Mouse (Mus musculus) testis, postnatal 14 days (tissue): ENCODE data around the gene Col5a3.
"Not testable (repeated sequence)": the region's sequence is repeated elsewhere in the genome, so short reads cannot be mapped to it uniquely, and the experiment has no call there.

Experiments
- DNase-seq: peaks from one replicate; pipeline ENCODE4 v3.0.0; 2021; ENCODE audit warnings: low spot score

The Col5a3 gene

GRCm38 (mm10) chr9:20814521-20815272 lies at the start of gene Col5a3:
TSS of gene Col5a3 (minus strand) at chr9:20815067.
- peak; percentile 36 for DNase-seq

DNA sequence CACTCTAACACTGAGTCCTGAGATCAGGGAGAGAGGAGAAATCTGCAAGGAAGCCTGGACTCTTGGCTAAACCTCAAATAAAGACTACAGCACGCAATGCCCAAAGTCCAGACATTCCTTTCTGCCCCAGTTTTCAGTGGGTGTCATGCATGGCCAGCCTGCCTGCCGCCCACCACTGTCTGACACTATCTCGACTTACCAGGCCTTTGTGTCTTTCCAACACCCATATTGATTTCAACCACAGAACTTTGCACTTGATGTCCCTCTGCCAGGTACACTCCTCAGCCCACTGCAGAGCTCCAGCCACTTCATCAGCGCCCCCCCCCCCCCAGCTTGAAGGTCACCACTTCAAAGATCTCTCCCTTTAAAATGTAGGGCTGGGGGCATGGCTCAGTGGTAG lies 47.4 kb upstream of the Col5a3 start:
- no peak for DNase-seq

DNA sequence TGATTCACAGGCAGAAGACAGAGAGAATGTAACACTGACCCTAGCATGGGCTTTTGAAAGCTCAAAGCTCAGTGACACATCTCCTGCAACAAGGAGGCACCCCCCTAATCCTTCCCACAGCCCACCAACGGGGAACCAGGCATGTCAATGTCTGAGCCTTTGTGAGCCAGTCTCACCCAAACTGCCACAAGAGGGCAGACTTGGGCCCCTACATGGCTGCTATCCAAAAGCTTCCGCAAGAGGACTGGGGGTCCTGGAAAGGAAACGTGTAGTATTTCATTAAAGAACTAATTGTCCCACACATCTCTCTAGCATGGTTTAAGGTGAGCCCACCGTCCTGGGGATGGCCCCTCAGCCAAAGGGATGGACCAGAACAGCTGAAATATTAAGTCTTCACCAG lies 47.0 kb upstream of the Col5a3 start:
- no peak for DNase-seq

DNA sequence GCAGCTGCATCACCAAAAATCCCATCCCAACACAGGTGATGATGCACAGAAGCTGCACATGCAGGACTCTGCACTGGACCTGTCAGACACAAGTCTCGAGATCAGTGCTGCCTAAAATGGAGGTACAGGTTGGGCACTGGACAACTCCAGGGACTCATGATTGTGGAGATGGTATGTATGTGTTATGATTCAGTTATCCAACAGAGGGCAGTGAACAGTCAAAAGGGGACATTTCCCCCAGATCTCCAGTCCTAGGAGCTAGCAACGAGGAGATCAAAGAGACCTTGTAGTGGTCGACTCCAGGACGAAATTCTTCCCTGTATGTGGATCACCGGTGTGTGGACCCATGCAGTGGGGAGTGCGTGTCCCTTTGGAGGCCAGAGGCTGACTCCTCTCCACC lies 45.1 kb upstream of the Col5a3 start:
- no peak for DNase-seq

DNA sequence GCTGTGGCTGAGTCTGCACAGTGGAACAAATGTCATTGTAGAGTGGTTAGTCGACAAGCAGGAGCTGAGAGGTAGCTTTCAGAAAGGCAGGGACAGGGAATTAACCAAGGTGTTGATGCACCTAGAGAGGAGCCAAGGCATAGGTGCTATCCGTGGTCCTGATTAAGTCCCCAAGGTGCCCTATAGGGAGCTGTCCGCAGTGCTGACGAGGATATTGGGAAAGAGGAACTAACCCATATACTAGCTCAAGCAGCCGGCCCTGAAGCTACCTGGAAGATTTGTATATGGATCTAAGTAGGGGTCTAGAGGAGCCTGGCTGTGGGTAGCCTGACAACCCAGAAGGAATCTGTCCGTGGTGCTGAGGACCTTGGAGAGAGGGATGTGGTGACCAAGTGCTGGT lies 42.3 kb upstream of the Col5a3 start:
- DNase-seq: no peak

- no peak for DNase-seq
Measured at GRCm38 (mm10) chr9:20850179-20850578, 35.3 kb upstream of the Col5a3 start.

DNA sequence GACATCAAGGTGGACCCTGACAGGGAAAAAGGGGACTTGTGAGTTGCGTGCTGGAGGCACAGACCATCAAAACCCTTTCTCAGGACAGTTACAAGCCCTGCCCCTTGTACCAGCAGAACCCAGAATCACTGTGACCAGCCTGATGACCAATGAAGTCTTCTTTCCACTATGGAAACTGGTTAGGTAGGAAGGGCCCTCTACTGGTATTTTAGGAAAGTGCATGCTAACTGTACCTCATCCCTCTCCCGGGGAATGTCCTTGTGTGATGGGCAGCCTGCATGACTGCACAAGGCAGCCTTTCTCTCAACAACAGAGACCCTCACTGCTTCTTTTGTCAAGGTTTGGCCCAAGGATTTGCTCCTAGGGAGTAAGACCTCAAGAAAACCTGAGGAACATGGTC lies 27.8 kb upstream of the Col5a3 start:
- DNase-seq: no peak

DNA sequence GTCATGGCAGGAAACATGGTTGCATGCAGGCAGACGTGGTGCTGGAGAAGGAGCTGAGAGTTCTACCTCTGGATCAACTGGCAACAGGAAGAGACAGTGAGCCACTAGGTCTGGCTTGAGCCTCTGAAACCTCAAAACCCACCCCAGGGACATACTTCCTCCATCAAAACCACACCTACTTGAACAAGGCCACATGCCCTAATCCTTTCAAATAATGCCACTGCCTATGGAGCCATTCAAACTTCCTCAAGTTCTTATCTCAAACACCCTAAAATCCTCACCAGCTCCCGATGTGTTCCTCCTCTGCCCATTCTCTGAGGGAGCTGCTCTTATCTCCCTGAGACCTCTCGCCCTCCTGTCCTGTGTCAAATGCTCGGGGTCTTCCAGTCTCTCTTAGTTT lies 27.3 kb upstream of the Col5a3 start:
- no peak for DNase-seq

DNA sequence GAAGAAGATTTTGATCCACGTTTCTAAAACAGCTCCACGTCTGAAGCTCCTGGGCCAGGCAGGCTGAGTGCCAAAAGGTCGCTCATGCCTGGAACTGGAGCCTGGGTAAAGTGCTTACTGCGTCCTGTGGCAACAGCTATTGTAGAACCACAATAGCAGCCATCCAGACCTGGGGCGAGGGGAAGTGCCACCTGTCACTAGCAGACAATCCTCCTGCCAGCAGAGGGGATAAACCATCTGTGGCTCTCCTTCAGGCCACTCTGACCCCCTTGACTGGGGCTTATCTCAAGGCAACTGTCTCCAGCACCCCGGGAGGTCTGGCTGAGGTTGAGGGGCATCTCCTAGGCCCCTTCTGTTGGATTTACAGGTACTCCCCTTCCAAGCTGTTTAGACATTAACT lies 24.1 kb upstream of the Col5a3 start:
- DNase-seq: no peak

- no peak for DNase-seq
Measured at GRCm38 (mm10) chr9:20837184-20837947, 22.5 kb upstream of the Col5a3 start.

DNA sequence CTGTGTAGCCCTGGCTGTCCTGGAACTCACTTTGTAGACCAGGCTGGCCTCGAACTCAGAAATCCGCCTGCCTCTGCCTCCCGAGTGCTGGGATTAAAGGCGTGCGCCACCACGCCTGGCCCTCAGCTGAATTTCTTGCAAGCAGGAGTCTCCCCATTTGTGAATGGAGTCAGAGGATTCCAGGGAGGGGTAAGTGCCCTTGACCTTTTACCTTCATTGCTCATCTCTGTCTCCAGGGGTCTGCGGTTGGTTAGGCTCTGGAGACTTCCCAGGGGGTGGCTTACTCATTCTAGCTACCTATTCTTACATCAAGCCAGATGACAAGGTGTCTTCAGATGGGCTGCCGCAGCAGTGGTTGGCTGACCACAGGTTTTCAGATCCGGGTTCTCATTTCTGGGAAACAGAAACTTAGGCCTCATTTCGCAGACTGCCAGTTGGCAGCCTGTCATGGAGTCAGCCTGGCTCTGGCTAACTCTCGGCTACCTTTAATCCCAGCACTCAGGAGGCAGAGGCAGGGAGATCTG lies 20.6 kb upstream of the Col5a3 start:
- DNase-seq: not testable (repeated sequence)

GRCm38 (mm10) chr9:20834881-20835280 lies 20.0 kb upstream of the Col5a3 start:
- DNase-seq: no peak

DNA sequence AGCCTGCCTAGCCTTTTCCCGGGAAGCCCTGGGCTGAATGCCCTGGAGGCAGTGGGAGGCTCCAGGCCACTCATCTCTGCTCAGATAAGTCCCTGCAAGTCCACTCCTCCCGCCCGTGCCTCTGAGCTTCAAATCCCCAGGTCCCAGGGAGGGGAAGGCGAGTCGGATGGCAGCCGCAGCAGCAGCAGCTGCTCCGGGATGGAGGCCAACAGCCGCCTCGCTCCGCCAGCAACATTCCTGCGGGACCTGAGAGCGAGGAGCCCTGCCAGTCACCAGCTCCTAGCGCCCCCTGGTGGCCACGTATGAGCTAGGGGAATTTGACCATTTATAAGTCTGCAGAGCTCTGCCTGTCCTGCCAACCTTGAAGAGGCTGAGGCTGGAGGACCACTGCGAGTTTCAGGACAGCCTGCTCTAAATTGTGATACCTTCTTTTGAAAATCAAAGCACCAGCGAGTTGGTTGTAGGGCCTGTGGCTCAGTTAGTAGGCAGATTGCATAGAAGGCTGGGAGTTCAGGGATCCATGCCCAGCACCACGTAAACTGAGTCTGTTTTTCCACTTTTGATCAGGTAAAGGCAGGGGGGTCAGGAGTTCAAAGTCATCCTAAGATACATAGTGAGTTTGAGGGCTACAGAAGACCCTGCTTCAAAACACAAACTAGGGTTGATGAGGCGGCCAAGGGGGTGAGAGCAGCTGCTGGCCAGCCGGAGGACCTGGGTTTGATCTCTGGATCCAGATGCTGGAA lies 16.2 kb upstream of the Col5a3 start:
- peak; percentile 90 for DNase-seq

DNA sequence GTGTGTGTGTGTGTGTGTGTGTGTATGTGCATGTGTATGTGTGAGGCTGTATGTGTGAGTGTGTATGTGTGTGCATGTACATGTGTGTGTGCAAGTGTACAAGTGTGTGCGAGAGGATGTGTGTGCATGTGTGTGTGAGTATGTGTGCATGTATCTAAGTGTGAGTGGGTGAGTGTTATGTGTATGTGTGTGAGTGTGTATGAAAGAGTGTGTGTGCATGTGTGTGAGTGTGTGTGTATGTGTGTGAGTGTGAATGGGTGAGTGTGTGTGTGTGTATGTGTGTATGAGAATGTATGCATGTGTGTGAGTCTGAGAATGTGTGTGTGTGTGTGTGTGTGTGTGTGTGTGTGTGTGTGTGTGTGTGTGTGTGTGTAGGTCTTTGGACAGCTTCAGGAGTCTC lies 13.3 kb upstream of the Col5a3 start:
- DNase-seq: no peak

DNA sequence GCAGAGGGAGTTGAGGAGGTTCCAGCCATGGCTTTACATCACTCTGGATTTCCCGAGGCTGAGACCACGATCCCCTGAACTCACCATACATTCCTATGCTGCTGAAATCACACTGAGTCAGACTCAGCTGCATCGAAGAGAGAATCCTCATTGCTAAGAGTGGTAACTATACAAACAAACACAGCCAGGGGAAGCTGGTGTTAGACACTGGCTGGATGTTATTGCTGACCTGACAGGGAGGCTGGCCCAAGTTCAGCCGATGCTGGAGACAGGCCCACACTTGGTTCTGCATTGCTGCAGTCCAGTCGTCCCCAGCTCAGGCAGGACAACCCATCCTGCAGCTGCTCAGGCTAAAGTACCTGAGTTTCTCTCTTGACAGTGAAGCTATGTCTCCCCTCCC lies 10.9 kb upstream of the Col5a3 start:
- DNase-seq: no peak

DNA sequence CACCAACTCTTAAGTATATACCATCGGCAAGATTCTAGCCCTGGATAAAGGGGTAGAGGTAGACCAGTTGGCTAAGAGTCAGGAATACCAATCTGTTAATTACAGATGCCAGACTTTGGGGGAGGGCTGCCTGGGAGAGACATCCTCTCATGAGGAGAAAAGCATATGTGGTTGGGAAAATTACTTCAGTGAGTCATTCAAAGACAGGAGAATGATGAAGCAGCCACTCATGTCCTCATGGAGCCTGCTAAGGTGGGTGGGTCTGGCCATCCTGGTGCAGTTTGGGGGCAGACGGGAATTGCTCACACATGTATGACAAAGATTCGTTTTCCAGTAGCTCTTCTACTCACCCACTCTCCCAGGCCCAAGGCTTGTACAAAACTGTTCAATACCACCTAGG lies 8.0 kb upstream of the Col5a3 start:
- no peak for DNase-seq

DNA sequence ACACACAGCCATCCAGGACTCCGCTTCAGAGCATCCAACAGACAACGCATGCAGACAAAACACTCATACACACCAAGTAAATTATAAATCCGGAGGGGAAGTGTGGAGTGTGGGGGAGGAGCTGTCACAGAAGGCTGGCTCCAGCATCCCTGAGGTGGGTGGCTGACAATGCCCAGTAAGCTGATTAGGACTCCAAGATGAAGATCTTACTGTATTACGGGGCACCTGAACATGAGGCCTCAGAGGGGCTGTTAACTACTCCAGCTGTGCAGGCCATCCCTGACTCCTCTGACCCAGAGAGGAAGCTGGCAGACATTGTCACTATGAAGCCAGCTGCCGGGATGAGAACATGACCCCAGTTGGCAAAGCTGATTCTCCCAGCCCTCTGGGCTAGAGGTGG lies 5.1 kb upstream of the Col5a3 start:
- no peak for DNase-seq

GRCm38 (mm10) chr9:20818236-20818635 lies 3.4 kb upstream of the Col5a3 start, which contains the start of gene Rdh8:
TSS of gene Rdh8 (plus strand) at chr9:20818503.
- no peak for DNase-seq

DNA sequence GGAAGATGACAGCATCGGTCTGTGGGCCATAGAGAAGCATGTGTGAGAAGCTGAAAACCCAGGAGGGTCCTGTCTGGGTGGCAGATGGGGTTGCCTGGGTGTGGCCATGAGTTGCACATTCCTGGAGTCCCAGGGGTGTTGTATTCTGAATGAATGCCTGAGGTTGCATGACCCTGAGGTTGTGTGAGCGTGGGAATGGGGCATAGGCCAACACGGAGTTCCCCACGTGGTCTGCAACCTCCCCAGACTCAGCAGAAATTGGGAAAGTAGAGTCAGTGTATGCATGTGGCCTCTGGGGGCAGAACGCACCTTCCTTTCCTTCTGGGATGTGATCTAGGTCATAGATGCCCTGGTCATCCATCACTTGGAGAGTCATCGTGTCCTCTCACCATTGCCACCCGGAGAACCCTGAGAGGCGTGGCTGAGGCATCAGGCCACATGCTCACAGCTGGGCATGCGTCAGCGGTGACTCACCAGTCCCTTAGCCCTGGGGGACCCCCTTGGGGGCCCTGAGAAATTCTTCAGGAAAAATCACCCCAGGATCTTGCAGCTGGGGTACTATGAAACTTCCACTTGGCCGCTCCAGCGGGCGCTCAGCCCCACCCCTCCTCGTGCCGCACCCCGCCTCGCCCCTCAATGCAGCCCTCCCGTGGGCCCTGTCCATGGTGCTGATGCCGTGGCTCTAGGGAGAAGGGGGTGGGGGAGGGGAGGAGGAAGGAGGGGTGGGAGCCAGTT lies 2.2 kb downstream of the Col5a3 start:
- DNase-seq: no peak

DNA sequence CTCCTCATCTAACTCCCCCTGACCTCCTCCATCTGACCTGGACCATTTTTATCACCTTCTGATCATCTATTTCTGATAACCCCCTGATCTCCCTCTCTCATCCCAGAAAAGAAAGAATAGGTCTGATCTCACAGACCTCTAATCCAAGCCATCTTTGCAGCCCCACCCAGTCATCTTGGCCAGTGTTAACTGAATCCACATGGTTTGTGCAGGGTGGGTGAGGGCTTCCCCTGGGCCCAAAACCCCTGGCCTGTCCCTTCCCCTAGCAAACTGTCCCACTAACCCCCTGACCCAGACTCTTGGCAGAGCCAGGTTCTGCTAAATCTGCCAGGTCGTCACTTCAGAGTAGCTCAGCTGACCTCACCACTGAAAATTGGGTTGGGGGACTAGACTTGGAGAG lies 4.1 kb downstream of the Col5a3 start:
- DNase-seq: no peak

- no peak for DNase-seq
Measured at GRCm38 (mm10) chr9:20810271-20810670, 4.6 kb downstream of the Col5a3 start.

GRCm38 (mm10) chr9:20805706-20806105 lies 9.2 kb downstream of the Col5a3 start:
- DNase-seq: no peak
